Comparison of ENCODE assay signal across 33 mouse cellular contexts in the genomic region with DNA sequence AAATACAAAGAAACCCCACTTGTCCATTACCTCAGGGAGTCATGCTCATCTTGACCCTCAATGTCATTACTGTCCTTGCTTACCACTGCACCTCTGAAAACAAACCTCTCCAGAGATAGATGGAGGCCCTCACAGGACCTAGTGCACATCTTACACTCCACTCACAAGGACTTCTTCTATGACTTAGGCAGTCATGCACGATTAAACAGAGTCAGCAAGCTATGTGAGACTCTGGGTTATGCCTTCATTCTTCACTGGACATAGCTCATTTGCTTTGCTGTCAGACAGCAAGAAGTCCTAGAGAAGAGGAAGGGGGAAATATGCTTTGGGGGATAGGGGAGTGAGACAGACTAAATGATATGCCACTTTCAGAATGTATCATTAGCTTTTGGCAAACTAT. TPM values are rescaled to one million over a fixed set of nuclear protein-coding genes. Genes with fewer than 3 reads are reported as not detected.
"Had no signal": no experiment of that assay in that cellular context is flagged by ENCODE, and none has a peak within 500 bp of the region (broad histone marks: within the 10 kb centered on the region; RNA-seq: fewer than 3 reads in every experiment).

No protein-coding gene starts in this region.

- H3K27me3 ChIP-seq: heart, embryonic 12.5 days; heart, embryonic 13.5 days; heart, embryonic 15.5 days; hindbrain, embryonic 12.5 days; hindbrain, embryonic 13.5 days; hindbrain, embryonic 15.5 days; intestine, embryonic 15.5 days had no signal

- H3K4me1 ChIP-seq: heart, embryonic 10.5 days; heart, embryonic 12.5 days; heart, embryonic 13.5 days; heart, embryonic 15.5 days; hindbrain, embryonic 10.5 days; hindbrain, embryonic 12.5 days; hindbrain, embryonic 13.5 days; hindbrain, embryonic 15.5 days; intestine, embryonic 15.5 days had no signal

- H3K9ac ChIP-seq: heart, embryonic 12.5 days; heart, embryonic 13.5 days; heart, embryonic 15.5 days; hindbrain, embryonic 12.5 days; hindbrain, embryonic 13.5 days; hindbrain, embryonic 14.5 days; hindbrain, embryonic 15.5 days; intestine, embryonic 15.5 days had no signal

- H3K36me3 ChIP-seq: heart, embryonic 10.5 days; heart, embryonic 12.5 days; heart, embryonic 13.5 days; heart, embryonic 15.5 days; hindbrain, embryonic 10.5 days; hindbrain, embryonic 12.5 days; hindbrain, embryonic 13.5 days; hindbrain, embryonic 15.5 days; intestine, embryonic 15.5 days had no signal

- DNase-seq: heart, postnatal 10 days; heart, postnatal 14 days; heart, postnatal 36 days; heart, postnatal 4 days; kidney, adult 11 months; kidney, adult 2 months; kidney, adult 9 months; kidney, postnatal 10 days; kidney, postnatal 14 days; kidney, postnatal 25 days; kidney, postnatal 36 days; kidney, postnatal 4 days; layer of hippocampus, postnatal 36 days had no signal

- H3K4me2 ChIP-seq: heart, embryonic 11.5 days; heart, embryonic 12.5 days; heart, embryonic 13.5 days; heart, embryonic 15.5 days; hindbrain, embryonic 12.5 days; hindbrain, embryonic 13.5 days; hindbrain, embryonic 14.5 days; hindbrain, embryonic 15.5 days; intestine, embryonic 15.5 days had no signal

- H3K27ac ChIP-seq: heart, embryonic 10.5 days; heart, embryonic 13.5 days; heart, embryonic 15.5 days; hindbrain, embryonic 10.5 days; hindbrain, embryonic 12.5 days; hindbrain, embryonic 13.5 days; hindbrain, embryonic 14.5 days; hindbrain, embryonic 15.5 days; hindbrain, postnatal 0 days; intestine, embryonic 15.5 days; kidney, postnatal 0 days; layer of hippocampus, adult 2 months; left cerebral cortex, adult 2 months had no signal

- H3K9me3 ChIP-seq: heart, embryonic 10.5 days; heart, embryonic 12.5 days; heart, embryonic 13.5 days; heart, embryonic 15.5 days; hindbrain, embryonic 10.5 days; hindbrain, embryonic 12.5 days; hindbrain, embryonic 13.5 days; hindbrain, embryonic 15.5 days; intestine, embryonic 15.5 days had no signal

- ATAC-seq: hindbrain, embryonic 16.5 days; hindbrain, postnatal 0 days; inflammation-experienced regulatory T-cells, adult 6 months; intestine, embryonic 15.5 days; intestine, embryonic 16.5 days; intestine, postnatal 0 days had no signal

- H3K4me3 ChIP-seq: heart, embryonic 10.5 days; heart, embryonic 12.5 days; heart, embryonic 13.5 days; heart, embryonic 15.5 days; hindbrain, embryonic 10.5 days; hindbrain, embryonic 12.5 days; hindbrain, embryonic 13.5 days; hindbrain, embryonic 15.5 days; intestine, embryonic 15.5 days; layer of hippocampus, adult 2 months; left cerebral cortex, adult 2 months had no signal

RNA-seq across cellular contexts. Expression of a gene that starts 59.5 kb away (rescaled TPM):
- total RNA-seq: hematopoietic stem cell, adult 5-6 weeks had no signal
- polyA plus RNA-seq: inflammation-experienced regulatory T-cells, adult 6 months had no signal
